Mouse (Mus musculus) mesoderm, embryonic 11.5 days (tissue): ENCODE data around the gene Pcgf2.
"Not testable (repeated sequence)": the region's sequence is repeated elsewhere in the genome, so short reads cannot be mapped to it uniquely, and the experiment has no call there.

Source experiments
- DNase-seq: peaks from one replicate; pipeline ENCODE4 v3.0.0-alpha.2; 2012; ENCODE audit warnings: low read depth, low spot score

Pcgf2 gene

GRCm38 (mm10) chr11:97653376-97653775, 46.9 kb downstream of the Pcgf2 start:
- DNase-seq = not testable (repeated sequence)

DNA sequence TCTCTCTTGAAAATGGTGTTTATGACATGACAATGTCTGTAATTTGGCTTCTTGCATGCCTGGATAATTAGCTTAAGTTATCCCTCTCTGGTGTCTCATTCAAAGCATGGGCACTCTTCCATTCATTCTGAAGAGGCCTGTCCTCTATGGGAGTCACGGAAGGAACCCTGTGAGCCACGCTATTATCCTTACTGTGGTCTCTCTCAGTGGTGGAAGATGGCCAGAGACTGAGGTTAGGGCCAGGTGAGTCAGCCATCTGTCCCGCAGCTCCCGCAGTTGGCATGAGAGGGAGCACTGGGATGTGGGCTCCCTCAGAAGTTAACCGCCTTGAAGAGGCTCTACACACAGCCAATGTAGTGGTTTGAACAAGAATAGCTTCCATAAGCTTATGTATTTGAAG, 50.0 kb downstream of the Pcgf2 start:
- DNase-seq = no peak

- DNase-seq = not testable (repeated sequence)
Observed at GRCm38 (mm10) chr11:97648541-97648940, 51.8 kb downstream of the Pcgf2 start.

- peak; percentile 74 for DNase-seq
Observed at GRCm38 (mm10) chr11:97644834-97645233, 55.5 kb downstream of the Pcgf2 start.

DNA sequence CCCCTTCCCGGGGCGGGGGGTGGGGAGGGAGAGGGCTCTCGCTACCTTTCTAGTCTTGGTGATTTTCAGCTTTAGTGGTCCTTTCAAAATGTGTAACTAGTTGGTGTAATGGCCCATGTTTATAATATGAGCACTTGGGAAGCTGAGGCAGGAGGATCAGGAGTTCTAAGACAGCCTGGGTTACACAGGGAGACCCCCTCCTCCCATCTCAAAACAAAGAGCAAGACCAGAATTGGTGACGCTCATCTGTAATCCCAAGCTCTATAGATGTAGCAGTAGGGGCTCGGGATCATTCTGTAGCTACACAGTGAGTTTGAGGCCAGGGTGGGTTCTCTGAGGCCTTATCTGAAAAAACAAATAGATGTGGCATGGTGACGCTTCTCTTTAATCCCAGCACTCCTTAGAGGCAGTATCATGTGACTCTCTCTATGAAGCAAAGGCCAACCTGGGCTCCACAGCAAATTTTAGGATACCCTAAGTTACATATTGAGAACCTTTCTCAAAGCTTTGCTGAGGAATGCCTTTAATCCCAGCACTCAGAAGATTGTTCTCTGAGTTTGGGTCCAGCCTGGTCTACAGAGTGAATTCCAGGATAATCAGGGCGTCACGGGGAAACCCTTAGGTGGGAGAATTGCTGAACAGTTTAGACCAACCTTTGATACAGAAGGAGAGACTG, 56.8 kb downstream of the Pcgf2 start:
- DNase-seq = no peak

GRCm38 (mm10) chr11:97642746-97643145, 57.6 kb downstream of the Pcgf2 start:
- DNase-seq = no peak

DNA sequence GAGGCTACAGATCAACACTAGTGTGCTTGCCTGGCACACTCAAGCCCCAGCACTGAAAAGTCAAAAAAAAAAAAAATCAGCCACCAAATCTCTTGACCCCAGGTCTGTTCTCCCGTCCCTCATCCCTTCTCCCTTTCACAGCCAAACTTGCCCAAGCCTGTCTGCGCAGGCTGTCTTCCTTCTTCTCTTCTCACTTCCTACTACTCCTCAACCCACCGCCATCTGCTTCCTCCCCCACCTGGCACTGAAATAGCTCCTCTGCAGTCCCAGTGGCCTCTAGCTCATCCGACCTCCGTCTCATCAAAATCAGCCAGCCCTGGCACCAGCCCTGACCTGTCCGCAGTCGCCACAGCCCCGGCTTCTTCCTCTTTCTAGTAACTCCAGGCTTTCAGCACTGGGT, 58.6 kb downstream of the Pcgf2 start:
- no peak for DNase-seq
